Mouse (Mus musculus) gonadal fat pad, adult 2 months (tissue): ENCODE data around the gene Ttll6. TPM values are rescaled to one million over a fixed set of nuclear protein-coding genes. Genes with fewer than 3 reads are reported as not detected.

Experiments
- DNase-seq: peaks from one replicate; pipeline ENCODE4 v3.0.0-alpha.2; 2012; ENCODE audit warnings: low read depth
- polyA plus RNA-seq: library from polyadenylated mRNA; depleted of rRNA; stranded (reverse); fragments of >200 nt; gene quantifications from 2 replicates; pipeline ENCODE4 v1.2.3, GENCODE M21; 2012

Ttll6 gene
- polyA plus RNA-seq, 1 experiment: 0.45 TPM

DNA sequence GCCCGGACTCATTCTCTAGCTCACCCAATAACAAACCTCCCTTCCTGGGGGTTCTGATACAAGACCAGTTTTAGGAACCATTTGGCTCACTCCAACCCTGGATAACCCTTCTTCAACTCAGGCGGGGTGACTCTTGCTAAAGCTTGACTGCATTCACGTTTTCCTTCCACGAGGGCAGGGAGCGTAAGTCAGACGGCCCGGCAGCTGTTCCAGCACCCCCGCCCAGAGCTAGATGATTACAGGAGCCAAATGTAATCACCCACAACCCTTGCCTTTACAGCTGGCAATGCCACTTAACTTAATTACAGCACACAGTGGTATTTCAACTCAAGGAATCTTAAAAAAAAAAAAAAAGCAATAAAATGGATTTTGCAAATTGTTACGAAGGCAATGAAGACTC is 34.5 kb downstream of the Ttll6 start:
- no peak for DNase-seq

GRCm38 (mm10) chr11:96169016-96169415 is 35.4 kb downstream of the Ttll6 start:
- no peak for DNase-seq

GRCm38 (mm10) chr11:96170711-96171379 is 37.3 kb downstream of the Ttll6 start:
- DNase-seq: no peak

DNA sequence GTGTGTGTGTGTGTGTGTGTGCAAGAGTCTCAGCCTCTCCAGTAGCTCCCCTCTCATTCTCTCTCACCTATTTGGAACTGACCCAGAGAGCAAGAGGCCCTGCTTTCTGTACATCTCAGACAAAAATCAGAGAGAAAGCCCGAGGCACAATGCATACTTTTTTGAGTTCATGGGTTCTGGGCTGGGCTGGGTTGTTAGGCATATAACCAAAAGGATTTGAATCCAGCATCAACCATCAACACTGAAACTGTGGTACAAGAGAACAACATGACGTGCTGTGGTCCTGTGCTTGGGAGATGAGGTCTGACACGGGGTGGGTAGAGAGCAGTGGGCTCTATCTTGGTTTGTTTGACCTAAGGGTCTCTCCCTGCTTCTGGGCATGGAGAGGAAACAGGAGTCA is 38.0 kb downstream of the Ttll6 start:
- DNase-seq: no peak

- no peak for DNase-seq
Observed at GRCm38 (mm10) chr11:96172511-96173287, 39.1 kb downstream of the Ttll6 start.

GRCm38 (mm10) chr11:96173288-96173840 is 39.8 kb downstream of the Ttll6 start:
- DNase-seq: no peak

DNA sequence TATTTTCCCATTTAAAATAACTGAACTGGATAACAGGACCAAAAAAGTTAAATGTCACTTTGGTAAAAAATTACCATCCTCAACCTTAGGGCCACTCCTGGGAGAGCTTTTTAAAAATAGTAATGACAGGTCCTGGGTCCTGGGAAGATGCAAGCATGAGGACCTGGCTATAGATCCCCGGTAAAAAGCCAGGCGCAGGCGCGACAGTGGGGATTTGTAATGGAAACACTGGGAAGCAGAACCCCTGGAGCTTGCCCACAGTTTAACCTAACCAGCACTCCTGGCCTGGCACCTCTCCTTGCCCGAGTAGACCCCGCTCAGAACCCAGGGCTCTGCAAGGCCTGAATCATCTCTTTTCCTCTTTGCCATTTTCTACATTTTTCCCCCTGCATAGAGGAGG is 41.3 kb downstream of the Ttll6 start:
- DNase-seq: no peak

- no peak for DNase-seq
Observed at GRCm38 (mm10) chr11:96175511-96175910, 41.9 kb downstream of the Ttll6 start.

GRCm38 (mm10) chr11:96175951-96176530 is 42.5 kb downstream of the Ttll6 start:
- no peak for DNase-seq

- no peak for DNase-seq
Observed at GRCm38 (mm10) chr11:96176841-96177240, 43.3 kb downstream of the Ttll6 start.

GRCm38 (mm10) chr11:96177546-96178174 is 44.1 kb downstream of the Ttll6 start:
- no peak for DNase-seq

DNA sequence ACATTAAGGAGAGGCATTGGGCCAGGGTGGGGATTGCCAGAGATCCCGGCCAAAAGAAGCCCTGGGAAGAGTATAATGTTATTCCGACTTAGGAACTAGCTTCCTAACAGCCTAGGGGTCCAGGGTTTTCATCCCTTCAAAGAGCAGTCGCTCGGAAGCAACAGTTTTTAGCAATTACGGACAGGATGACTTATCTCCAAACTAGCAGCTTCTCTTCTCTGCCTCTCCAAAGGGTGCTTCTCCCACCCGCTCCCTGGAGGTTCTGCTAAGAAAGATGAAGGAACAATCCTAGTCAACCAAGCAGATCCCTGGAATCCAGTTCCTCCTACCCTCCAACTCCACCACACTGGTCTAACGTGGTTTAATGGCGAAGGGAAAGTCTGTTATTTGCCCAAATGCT is 44.8 kb downstream of the Ttll6 start:
- no peak for DNase-seq

- no peak for DNase-seq
Observed at GRCm38 (mm10) chr11:96178911-96179503, 45.4 kb downstream of the Ttll6 start.

DNA sequence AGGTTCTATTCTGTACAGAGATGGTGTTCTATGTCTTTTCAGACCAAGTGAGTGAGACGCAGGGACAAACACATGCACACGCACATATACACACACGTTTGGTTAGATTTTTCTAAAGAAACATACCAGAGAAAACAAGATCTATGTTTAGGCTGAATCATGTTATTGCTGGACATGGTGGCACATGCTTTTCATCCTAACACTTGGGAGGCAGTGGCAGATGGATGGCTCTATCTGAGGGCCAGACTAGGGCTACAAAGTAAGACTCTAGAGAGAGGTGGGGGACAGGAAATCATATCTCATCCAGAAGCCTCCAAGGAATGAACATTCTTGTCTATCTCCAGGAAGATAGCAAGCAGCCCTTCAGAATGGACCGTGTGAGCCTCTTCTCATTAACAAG is 47.5 kb downstream of the Ttll6 start:
- no peak for DNase-seq

- DNase-seq: no peak
Observed at GRCm38 (mm10) chr11:96184233-96184632, 50.6 kb downstream of the Ttll6 start.

DNA sequence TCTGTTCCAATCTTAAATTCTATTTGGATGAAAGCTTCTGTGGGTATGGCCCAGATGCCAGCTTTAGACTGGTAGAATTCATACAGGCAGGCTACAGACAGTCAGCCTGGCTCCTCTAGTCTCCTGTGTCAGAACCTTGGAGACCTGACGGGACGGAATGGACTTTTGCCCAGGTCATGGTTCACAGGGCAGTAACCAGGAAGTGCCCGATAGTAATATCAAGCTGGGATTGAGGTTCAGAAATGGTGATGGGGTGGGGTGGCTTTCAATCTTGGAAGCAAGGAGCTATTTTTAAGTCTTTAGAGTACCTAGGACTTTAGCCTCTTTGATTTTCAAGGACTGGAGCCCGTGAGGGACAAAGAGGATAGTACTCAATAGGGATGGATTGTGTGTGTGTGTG is 53.7 kb downstream of the Ttll6 start:
- no peak for DNase-seq

DNA sequence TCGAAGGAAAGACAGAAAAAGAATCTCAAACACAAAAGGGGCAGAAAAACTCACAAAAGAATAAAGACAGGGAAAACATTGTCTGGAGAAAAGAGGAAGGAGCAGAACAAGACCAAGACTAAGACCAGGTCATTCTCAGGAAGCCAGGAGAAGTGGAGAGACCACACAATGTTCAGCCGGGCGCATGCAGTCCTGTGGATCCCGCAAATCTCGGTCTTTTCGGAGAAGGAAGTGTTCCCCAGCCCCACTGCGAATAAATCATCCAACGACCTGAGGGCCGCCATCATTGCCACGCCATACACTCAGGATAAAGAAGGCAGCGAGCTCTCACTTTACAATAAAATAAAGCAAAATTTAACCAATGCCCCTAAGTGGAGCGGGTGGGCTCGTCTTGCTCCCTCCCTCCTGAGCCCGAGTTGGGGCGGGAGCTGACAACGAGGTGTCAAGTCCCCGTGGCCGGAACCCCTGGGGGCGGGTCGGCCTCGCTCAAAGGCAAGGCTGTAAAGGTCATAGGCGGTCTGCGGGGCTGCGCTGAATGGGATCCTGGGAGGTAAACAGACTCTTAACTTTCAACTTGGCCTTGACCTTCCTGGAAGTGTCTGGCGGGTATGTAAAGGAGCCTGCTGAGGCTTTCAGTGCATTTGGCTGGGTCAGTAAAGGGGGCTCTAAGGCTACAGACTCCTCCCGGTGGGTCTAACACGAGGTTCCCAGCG is 56.4 kb downstream of the Ttll6 start:
- no peak for DNase-seq

GRCm38 (mm10) chr11:96191132-96191531 is 57.5 kb downstream of the Ttll6 start:
- no peak for DNase-seq

DNA sequence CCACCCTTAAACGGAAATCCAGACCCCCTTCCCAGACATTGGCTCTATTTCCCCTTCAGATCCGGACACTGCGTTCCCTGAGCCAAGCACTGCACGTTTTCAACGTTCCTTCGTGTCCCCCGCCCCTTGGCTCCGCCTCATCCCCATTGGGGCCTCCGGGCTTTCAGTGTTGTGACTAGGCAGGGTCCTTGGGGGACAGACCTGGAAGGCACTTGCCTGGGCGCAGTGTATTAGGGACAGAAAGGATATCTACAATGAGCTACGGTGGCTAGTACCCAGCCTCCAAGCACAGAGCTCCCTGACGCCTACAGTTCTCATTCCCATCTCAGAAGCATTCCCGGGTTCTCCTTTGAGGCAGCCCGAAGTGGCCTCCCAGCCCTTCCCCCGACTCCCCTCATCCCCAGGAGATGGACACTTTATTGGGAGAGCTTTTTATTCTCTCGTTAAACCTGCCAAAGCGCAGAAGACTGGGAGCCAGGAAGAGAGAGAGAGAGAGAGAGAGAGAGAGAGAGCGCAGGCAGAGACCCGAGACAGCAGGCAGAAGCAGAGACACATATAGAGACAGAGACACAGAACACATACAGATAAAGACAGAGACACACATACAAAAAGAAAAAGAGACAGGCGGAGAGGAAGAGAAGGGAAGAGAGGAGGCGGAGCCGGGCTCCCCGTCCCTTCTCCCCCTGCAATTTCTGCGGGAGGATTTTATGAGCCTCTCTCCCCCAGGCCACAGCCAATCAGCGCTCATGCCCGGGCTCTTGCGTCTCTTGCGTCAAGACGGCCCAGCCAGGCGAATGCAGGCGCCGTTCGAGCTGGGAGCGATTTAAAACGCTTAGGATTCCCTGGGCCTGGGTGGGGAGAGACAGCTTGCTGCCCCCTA is 60.2 kb downstream of the Ttll6 start, which contains the start of gene Hoxb13:
Gene Hoxb13 (plus strand): TSS at position 796 of the 880 bp plus-strand sequence.
- DNase-seq: no peak

GRCm38 (mm10) chr11:96194401-96194710 is 60.8 kb downstream of the Ttll6 start:
- no peak for DNase-seq
